Mouse (Mus musculus) cerebellum, adult 9-11 months (tissue): ENCODE results near the gene Gm6588.

Experiments used
- DNase-seq: peaks from one replicate; pipeline ENCODE4 v3.0.0; 2022

Gm6588 gene

GRCm38 (mm10) chr5:112473453-112473852, 24.2 kb downstream of the Gm6588 start:
- no peak for DNase-seq

- DNase-seq: no peak
Observed at GRCm38 (mm10) chr5:112481946-112482410, 32.8 kb downstream of the Gm6588 start.

GRCm38 (mm10) chr5:112482551-112482950, 33.3 kb downstream of the Gm6588 start:
- DNase-seq: peak; percentile 61

DNA sequence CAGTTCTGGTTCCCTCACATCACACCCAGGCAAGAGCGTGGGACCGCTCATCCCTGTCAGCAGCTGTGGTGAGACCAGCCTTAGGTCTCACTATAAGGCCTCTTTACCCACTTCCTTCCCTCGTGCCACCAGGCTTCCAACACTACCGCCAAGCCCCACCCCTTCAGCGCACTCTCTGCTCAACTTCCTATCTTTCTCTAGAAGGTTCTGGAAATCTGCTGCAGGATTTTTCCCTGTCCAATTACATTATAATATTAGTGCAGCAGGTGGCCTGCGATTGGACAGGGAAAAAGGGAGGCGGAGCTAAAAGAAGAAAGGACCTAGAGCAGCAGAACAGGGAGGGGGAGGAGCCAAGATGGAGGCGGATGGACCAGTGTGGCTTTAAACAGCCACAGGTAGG, 33.8 kb downstream of the Gm6588 start:
- peak; percentile 51 for DNase-seq

DNA sequence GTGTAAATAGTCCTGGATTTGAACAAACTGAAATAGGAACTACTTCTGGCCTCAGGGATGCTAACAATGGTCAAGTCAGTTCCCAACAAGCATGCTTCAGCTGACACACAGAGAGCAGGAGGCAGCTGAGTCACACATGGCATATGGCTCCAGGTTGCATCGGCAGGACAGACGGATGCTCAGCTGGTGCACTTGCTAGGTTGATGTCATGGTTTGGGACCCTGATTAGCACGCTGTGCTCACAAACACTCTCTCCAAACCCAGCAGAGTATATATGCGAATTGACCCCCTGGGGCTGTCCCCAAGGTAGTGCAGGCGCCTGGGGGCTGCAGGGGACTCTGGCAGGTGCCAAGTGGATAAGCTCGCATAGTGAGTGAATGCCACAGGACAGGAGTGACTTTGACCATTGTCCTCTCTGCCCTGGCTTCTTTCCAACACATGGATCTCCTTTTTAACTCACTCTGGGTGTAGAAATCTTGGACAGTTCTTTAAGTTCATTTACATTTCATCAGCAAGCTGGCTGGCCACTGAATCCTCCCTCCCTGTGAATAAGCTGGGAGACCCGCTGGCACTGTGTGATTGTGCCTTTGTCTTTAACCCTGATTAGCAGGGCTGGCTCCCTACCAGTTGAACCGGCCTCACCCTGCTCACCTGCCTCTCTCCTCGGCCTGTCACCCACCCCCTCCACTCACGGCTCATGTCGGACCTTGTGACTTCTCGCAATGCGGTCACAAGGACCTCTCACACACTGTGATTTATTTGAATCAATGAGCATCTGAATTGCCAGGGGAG, 35.9 kb downstream of the Gm6588 start:
- DNase-seq: peak; percentile 92

- peak; percentile 55 for DNase-seq
Observed at GRCm38 (mm10) chr5:112486415-112486814, 37.2 kb downstream of the Gm6588 start.

GRCm38 (mm10) chr5:112487504-112487903, 38.3 kb downstream of the Gm6588 start:
- DNase-seq: no peak

GRCm38 (mm10) chr5:112488101-112488776, 39.0 kb downstream of the Gm6588 start:
- DNase-seq: no peak

DNA sequence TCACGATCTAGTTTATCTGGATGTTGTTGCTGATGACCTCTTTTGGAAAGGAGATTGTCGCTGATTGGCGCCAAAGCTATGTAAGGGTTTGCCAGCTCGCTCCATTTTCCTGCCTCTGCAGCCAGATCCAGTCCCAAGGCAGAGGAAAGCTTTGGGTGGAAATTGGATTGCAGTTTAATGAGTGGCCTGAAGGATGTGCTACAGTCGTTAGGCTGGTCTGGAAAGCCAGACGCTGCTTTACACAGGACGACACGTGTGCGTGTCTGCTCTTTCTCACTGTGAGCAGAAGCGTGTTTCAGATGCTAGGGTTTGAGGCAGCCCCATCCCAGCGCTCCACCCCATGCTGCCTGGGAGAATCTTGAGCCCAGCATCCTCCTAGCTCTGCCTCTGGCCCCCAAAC, 42.3 kb downstream of the Gm6588 start:
- DNase-seq: no peak

DNA sequence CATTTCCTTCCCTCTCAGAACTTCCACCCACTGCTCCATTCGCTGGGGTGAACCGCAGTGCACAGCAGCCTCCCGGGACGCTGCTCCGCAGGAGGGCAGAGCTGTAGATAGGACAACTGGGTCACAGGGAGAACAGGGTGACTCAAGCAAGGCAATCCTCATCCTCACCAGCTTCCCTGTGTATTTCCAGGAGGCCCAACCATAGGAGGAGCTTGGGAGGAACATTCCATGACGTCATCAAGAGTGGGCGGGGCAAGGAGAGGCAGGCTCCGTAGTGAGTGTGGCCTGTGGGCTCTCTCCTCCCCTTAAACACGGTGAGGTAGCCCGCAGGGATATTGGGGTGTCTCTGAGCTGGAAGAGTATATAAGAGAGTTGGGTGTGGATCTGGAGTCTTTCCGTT, 44.3 kb downstream of the Gm6588 start:
- DNase-seq: peak; percentile 57

DNA sequence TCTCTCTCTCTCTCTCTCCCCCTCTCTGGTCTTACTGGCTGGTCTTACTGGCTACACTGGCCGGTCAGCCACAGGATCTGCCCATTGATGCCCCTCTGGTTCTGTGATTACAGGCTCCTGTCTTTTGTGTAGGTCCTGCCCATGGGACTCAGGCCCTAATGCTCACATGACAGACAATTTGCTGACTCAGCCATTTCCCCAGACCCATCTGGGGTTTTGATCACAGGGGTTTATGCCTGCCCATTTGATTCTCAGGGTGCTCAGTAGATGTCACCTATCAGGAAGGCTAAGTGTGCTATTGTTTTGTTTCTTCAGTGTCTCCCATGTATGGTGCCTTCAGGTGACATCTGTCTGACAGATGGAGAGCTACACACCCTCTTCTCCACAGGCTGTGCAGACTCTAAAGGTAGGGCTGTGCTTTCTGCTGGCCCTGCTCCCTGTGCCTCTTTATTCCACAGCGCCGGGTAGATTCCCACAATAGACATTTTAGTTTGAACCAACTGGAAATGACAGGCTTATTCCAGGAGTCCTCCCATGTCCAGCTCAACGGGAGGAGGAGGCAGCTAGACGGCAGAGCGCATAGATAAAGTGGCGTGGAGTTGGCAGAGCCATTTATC, 47.6 kb downstream of the Gm6588 start:
- peak; percentile 68 for DNase-seq

DNA sequence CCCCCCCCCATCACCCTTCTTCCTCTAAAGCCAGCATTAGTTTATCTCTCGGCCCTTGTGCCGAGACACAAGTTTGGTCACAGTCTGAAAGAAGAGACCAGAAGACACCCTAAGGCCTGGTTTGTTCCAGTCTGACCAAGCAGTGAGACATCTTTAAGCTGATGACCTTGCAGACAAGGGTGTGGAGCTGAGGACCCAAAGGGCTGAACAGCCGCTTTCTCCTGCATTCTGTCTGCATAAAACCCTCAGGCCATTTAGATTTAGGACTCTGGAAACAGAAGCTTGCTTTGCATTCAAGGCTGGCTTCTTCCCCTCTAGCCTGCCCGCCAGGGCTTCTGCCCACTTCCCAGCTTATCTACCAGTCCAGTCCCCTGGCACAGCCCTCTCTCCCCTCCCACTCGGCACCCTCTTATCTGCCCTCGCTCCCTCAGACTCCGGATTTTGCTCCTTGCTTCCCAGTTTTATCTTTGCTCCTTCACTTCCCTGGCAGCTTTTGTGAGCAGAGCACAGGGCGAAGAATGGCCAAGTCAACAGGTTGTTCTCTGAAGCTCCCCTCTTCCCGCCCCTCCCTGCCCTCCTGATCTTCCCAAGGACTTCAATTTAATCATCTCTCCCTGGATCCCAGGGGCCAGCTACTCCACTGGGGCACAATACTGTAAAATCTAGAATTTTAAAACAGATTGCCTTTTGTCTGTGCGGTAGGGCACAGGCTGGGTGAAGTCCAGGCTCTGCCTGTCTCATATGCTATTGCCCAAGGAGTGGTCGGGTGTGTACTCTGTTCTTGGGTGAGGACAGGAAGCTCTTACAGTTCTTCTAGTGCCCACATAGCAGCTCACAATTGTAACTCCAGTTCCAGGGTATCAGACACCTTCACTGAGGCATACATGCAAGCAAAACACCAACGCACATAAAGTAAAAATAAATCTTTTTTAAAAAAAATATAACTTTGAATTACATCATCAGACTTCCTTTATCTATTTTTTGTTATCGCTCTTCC, 50.0 kb downstream of the Gm6588 start:
- no peak for DNase-seq

- no peak for DNase-seq
Observed at GRCm38 (mm10) chr5:112499918-112500682, 50.9 kb downstream of the Gm6588 start.
